Mouse (Mus musculus): ENCODE results near the gene Prokr2. TPM values are rescaled to one million over a fixed set of nuclear protein-coding genes. Genes with fewer than 3 reads are reported as not detected.
"Not testable (repeated sequence)": the region's sequence is repeated elsewhere in the genome, so short reads cannot be mapped to it uniquely, and the experiment has no call there.

The Prokr2 gene
- polyA plus RNA-seq, 1 experiment = 5.7 TPM

GRCm38 (mm10) chr2:132337202-132337601 lies 48.0 kb downstream of the Prokr2 start:
- no peak for DNase-seq (ENCODE audit: low read depth)
- TF ChIP-seq POLR2A (IDR thresholded peaks at IDR 0.05; ENCODE audit: borderline replicate concordance, extremely low read depth, insufficient read depth, insufficient read length, poor library complexity, severe bottlenecking) (no peak), CTCF (IDR thresholded peaks at IDR 0.05; ENCODE audit: borderline replicate concordance, extremely low read depth, insufficient read depth, insufficient read length) (no peak)

DNA sequence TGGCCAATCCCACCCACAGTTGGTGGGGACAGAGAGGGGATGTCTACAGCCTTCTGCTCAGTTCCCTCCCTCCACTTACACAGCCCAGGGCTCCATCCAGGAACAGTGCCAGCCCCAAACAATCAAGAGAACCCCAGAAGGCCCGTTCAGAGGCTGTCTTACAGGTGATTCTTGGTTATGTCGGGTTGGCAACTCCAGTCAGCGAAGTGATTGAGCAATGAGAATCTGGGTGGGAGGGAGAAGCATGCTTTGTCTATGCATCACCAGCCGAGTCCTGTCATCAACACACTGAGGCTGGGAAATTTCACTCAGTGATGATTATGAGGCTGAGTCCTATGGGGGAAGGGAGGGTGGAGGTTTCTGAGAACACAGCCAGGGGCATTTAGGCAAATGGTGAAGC lies 61.7 kb downstream of the Prokr2 start:
- TF ChIP-seq CTCF (IDR thresholded peaks at IDR 0.05; ENCODE audit: borderline replicate concordance, extremely low read depth, insufficient read depth, insufficient read length) (no peak), POLR2A (IDR thresholded peaks at IDR 0.05; ENCODE audit: borderline replicate concordance, extremely low read depth, insufficient read depth, insufficient read length, poor library complexity, severe bottlenecking) (no peak)
- no peak for DNase-seq (ENCODE audit: low read depth)

DNA sequence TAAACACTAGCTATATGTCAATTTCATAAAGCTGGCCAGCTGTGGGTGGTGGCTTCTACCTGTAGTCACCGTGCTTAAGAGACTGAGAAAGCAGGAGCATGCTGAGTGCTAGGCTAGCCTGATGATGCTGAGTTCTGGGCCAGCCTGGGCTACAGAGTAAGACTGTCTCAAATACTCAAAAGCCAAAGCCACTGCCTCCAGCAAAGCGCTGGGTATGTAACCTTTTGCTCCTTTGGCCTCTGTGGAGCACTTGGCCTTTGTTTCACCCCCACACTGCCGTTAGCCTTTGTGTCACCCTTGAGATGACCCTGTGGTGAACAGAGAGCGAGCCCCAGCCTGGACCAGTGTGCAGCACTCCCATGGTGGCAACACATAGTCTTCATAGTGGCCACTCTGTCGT lies 64.7 kb downstream of the Prokr2 start:
- TF ChIP-seq CTCF (IDR thresholded peaks at IDR 0.05; ENCODE audit: borderline replicate concordance, extremely low read depth, insufficient read depth, insufficient read length) (no peak), POLR2A (IDR thresholded peaks at IDR 0.05; ENCODE audit: borderline replicate concordance, extremely low read depth, insufficient read depth, insufficient read length, poor library complexity, severe bottlenecking) (no peak)
- no peak for DNase-seq (ENCODE audit: low read depth)

DNA sequence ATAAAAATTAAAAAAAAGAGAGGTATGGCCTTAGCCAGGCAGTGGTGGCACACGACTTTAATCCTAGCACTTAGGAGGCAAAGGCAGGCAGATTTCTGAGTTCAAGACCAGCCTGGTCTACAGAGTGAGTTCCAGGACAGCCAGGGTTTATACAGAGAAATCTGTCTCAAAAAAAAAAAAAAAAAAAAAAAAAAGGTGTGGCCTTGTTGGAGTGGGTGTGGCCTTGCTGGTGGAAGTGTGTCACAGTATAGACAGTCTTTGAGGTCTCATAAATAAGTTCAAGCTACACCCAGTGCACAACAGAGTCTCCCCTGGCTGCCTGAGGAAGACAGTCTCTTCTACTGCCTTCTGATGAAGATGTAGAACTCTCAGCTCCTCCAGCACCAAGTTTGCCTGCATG lies 68.1 kb downstream of the Prokr2 start:
- DNase-seq (ENCODE audit: low read depth) = no peak
- TF ChIP-seq CTCF (IDR thresholded peaks at IDR 0.05; ENCODE audit: borderline replicate concordance, extremely low read depth, insufficient read depth, insufficient read length) = no peak
- no peak for TF ChIP-seq POLR2A (IDR thresholded peaks at IDR 0.05; ENCODE audit: borderline replicate concordance, extremely low read depth, insufficient read depth, insufficient read length, poor library complexity, severe bottlenecking)

DNA sequence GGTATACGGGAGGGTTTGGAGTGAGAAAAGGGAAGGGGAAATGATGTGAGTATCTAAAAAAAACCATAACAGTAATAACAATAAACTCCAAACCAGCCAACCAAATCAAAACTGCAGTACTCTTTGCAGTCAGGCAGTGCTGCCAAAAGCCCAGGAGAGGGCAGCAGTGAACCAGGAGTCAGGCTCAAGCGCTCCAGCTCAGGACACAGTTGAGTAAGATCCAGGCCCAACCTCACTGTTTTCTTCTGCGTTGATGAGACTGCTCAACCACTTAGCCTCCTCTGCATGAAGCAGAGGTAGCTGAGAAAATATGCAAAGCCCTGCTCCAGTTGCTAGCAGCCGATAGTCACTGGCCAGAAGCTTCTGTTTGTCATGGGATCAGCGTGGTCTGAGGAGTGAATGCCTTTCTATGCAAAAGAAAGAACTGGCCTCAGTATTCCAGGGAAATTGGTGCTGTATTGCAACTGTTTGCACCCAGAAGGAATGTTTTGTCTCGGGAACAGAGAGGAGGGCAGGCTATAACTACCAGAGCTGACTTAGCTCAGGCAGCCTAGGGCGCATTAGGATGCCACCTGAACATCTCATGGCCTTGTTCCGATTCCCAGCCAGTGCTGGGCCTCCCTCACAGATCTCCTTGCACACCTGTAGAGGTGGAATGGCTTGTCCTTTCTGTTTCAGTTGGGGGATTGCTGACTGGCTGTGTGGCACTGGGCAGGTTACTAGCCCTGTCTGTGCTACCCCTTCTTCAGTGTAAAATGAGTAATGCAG lies 69.0 kb downstream of the Prokr2 start:
- peak; percentile 92 for DNase-seq (ENCODE audit: low read depth)
- no peak for TF ChIP-seq POLR2A (IDR thresholded peaks at IDR 0.05; ENCODE audit: borderline replicate concordance, extremely low read depth, insufficient read depth, insufficient read length, poor library complexity, severe bottlenecking)
- TF ChIP-seq CTCF (IDR thresholded peaks at IDR 0.05; ENCODE audit: borderline replicate concordance, extremely low read depth, insufficient read depth, insufficient read length) = peak; percentile 97

DNA sequence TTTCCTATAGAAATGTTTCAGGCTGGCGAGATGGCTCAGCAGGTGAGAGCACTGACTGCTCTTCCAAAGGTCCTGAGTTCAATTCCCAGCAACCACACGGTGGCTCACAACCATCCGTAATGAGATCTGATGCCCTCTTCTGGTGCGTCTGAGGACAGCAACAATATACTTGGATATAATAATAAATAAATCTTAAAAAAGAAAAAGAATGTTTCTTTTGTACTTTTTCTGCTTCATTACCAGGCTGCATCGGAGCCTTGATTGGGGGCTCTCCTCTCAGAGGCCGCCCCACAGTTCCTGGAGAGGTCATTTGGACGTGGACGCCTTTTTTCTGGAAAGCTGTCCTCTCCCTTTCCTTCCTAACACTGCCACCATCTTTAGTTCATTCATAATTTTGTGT lies 71.2 kb downstream of the Prokr2 start:
- not testable (repeated sequence) for DNase-seq (ENCODE audit: low read depth)

GRCm38 (mm10) chr2:132313568-132313967 lies 71.7 kb downstream of the Prokr2 start:
- no peak for TF ChIP-seq POLR2A (IDR thresholded peaks at IDR 0.05; ENCODE audit: borderline replicate concordance, extremely low read depth, insufficient read depth, insufficient read length, poor library complexity, severe bottlenecking)
- no peak for TF ChIP-seq CTCF (IDR thresholded peaks at IDR 0.05; ENCODE audit: borderline replicate concordance, extremely low read depth, insufficient read depth, insufficient read length)
- no peak for DNase-seq (ENCODE audit: low read depth)

DNA sequence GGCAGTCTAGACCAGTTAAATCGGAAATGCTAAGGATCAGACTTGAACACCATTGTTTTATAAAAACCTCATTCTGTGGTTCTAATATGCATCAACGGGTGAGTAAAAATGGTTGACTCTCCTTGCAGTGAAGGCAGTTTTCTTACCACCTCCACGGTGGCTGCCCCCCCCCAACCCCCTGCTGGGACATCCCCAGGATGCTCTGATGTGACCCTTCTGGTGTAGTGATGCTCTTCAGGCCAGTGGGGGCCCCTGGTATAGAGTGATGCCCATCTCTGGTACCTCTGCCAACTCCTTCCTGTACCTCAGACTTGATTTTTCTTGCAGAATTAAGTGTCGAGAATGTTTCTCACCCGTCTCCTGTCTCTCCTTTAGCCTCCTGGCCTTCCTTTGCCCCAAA lies 72.6 kb downstream of the Prokr2 start:
- TF ChIP-seq POLR2A (IDR thresholded peaks at IDR 0.05; ENCODE audit: borderline replicate concordance, extremely low read depth, insufficient read depth, insufficient read length, poor library complexity, severe bottlenecking) (no peak), CTCF (IDR thresholded peaks at IDR 0.05; ENCODE audit: borderline replicate concordance, extremely low read depth, insufficient read depth, insufficient read length) (no peak)
- DNase-seq (ENCODE audit: low read depth) = no peak

DNA sequence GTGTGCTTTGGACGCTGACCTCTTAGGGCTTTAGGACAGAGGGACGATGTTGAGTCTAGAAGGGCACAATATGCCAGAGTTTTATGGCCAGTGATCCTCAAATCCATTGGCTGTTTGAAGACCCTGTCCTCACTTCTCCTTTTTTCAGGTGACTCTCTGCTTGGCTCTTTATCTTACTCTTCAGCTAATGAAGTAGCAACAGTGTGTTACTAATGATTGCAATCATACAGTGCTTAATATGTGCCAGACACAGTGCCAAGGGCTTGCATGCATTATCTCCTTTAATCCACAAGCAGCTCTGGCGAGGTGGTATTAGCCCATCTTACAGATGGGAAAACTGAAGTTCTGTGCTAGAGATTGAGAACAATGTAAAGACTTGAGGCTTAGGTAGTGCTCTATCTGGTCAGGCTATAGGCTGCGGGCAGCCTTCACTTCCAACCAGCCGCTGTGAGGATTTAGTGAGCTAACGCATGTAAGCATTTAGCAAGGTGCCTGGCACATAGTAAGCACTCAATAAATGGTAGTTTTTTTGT lies 75.8 kb downstream of the Prokr2 start:
- DNase-seq (ENCODE audit: low read depth) = no peak
- no peak for TF ChIP-seq POLR2A (IDR thresholded peaks at IDR 0.05; ENCODE audit: borderline replicate concordance, extremely low read depth, insufficient read depth, insufficient read length, poor library complexity, severe bottlenecking)
- no peak for TF ChIP-seq CTCF (IDR thresholded peaks at IDR 0.05; ENCODE audit: borderline replicate concordance, extremely low read depth, insufficient read depth, insufficient read length)

- DNase-seq (ENCODE audit: low read depth) = no peak
- TF ChIP-seq CTCF (IDR thresholded peaks at IDR 0.05; ENCODE audit: borderline replicate concordance, extremely low read depth, insufficient read depth, insufficient read length) = no peak
- no peak for TF ChIP-seq POLR2A (IDR thresholded peaks at IDR 0.05; ENCODE audit: borderline replicate concordance, extremely low read depth, insufficient read depth, insufficient read length, poor library complexity, severe bottlenecking)
These were observed 76.4 kb downstream of the Prokr2 start for GRCm38 (mm10) chr2:132308829-132309228.

GRCm38 (mm10) chr2:132307213-132307843 lies 77.9 kb downstream of the Prokr2 start:
- no peak for TF ChIP-seq CTCF (IDR thresholded peaks at IDR 0.05; ENCODE audit: borderline replicate concordance, extremely low read depth, insufficient read depth, insufficient read length)
- no peak for TF ChIP-seq POLR2A (IDR thresholded peaks at IDR 0.05; ENCODE audit: borderline replicate concordance, extremely low read depth, insufficient read depth, insufficient read length, poor library complexity, severe bottlenecking)
- no peak for DNase-seq (ENCODE audit: low read depth)

DNA sequence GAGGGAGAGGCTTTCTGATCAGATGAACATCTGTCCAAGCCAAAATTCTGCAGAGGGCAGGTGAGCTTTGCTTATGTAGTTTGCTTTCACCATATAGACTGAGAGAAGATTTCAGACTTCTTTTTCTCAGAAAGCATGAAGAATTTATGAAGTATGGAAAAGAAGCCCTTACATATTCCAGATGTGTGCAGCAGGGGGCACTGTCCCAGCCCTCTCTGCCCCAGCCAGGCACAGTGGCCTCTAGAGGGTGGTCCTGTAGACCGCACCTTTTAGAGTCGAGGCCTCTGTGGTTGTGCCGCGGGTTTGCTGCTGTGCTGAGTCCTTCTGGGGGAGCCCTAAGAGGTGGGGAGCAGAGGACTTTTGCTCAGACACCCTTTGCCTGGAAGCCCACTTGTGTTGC lies 79.3 kb downstream of the Prokr2 start:
- TF ChIP-seq CTCF (IDR thresholded peaks at IDR 0.05; ENCODE audit: borderline replicate concordance, extremely low read depth, insufficient read depth, insufficient read length) (peak; percentile 59), POLR2A (IDR thresholded peaks at IDR 0.05; ENCODE audit: borderline replicate concordance, extremely low read depth, insufficient read depth, insufficient read length, poor library complexity, severe bottlenecking) (no peak)
- DNase-seq (ENCODE audit: low read depth) = no peak
